Mouse (Mus musculus) intestine, embryonic 14.5 days (tissue): ENCODE data around the gene Rab40c. TPM values are rescaled to one million over a fixed set of nuclear protein-coding genes. Genes with fewer than 3 reads are reported as not detected.

Source experiments
- ATAC-seq: fragments of 200-750 bp; cut with Nextera tagmentation; replicated peaks from 2 replicates; pipeline ENCODE4 v1.8.0; 2017; ENCODE audit warnings: low read depth, moderate number of reproducible peaks, moderate TSS enrichment, moderate library complexity; ENCODE audit not compliant: low FRiP score, low TSS enrichment
- DNase-seq: peaks from one replicate; pipeline ENCODE4 v3.0.0-alpha.2; 2018; ENCODE audit warnings: low spot score
- H3K27ac ChIP-seq: fragments of 300-500 bp; sonication (generic); 2 replicates; pipeline ENCODE4 v1.5.1; 2014; ENCODE audit warnings: low read depth, mild to moderate bottlenecking, control low read depth
- H3K27me3 ChIP-seq: fragments of 300-500 bp; sonication (generic); replicated peaks from 2 replicates; pipeline ENCODE4 v1.6.1; 2014; ENCODE audit warnings: low read length, control low read depth; ENCODE audit not compliant: control insufficient read depth, insufficient read depth
- H3K36me3 ChIP-seq: fragments of 300-500 bp; sonication (generic); 2 replicates; pipeline ENCODE4 v1.6.1; 2014; ENCODE audit warnings: low read length, control low read depth; ENCODE audit not compliant: control insufficient read depth, insufficient read depth
- H3K4me1 ChIP-seq: fragments of 300-500 bp; sonication (generic); replicated peaks from 2 replicates; pipeline ENCODE4 v1.6.1; 2014; ENCODE audit warnings: low read length, control low read depth, mixed read lengths; ENCODE audit not compliant: control insufficient read depth, insufficient read depth
- H3K4me2 ChIP-seq: fragments of 300-500 bp; sonication (generic); 2 replicates; pipeline ENCODE4 v1.6.1; 2014; ENCODE audit warnings: low read length
- H3K4me3 ChIP-seq: fragments of 300-500 bp; sonication (generic); 2 replicates; pipeline ENCODE4 v1.5.1; 2014; ENCODE audit warnings: low read depth, low read length, control low read depth, mixed read lengths
- H3K9ac ChIP-seq: fragments of 300-500 bp; sonication (generic); 2 replicates; pipeline ENCODE4 v1.6.1; 2014; ENCODE audit warnings: mild to moderate bottlenecking, low read length
- H3K9me3 ChIP-seq: fragments of 300-500 bp; sonication (generic); 2 replicates; pipeline ENCODE4 v1.6.1; 2016; ENCODE audit warnings: low read length, control low read depth; ENCODE audit not compliant: control insufficient read depth
- WGBS: fragments of 180-500 bp; shearing (Covaris S2); extraction: QIAGEN DNeasy Blood & Tissue Kit; methylation state at CpG from one replicate; pipeline ENCODE4 v1.1.7; 2014; 5-methylcytosine and 5-hydroxymethylcytosine counted together
- polyA plus RNA-seq: library from polyadenylated mRNA; unstranded; fragments of >200 nt; fragmentation: Nextera tagmentation; extraction: Ambion mirVana; gene quantifications from 2 replicates; pipeline ENCODE4 v1.2.1, GENCODE M21; 2014

Gene Rab40c
- polyA plus RNA-seq, 1 experiment from 2014 or later: 14.2 TPM

DNA sequence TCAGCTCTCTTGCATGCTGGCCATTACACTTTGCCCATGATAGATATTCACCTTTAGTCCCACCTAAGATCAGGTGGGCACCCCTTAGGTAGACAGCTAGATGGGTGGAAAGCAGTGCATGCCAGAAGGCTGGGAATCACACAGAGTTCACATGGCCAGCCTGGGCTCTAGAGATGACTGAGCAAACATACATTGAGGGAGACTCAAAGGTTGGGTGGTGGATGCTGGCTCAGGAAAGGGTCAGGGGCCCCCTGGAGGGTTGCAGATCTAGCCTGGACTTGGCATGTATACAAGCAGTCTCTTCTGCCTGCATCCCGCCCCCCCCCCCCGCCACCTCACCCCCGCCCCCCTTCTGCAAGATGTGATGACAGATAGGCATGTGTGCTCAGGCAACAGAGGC is 31.2 kb upstream of the Rab40c start:
- no peak for DNase-seq
- peaks cover 5% of the 10 kb centered on the region; the same call in 1 of the 2 replicates for H3K4me1 ChIP-seq
- no peaks in the 10 kb centered on the region for H3K9me3 ChIP-seq
- H3K9ac ChIP-seq: no peak overlapping the region
- H3K36me3 ChIP-seq: no peaks in the 10 kb centered on the region
- no peak overlapping the region for H3K4me2 ChIP-seq
- WGBS: 0% methylated on average over 3 of the region's 3 CpGs
- no peak overlapping the region for H3K4me3 ChIP-seq
- peaks cover 44% of the 10 kb centered on the region for H3K27me3 ChIP-seq
- no peak overlapping the region for H3K27ac ChIP-seq
- no peak for ATAC-seq

DNA sequence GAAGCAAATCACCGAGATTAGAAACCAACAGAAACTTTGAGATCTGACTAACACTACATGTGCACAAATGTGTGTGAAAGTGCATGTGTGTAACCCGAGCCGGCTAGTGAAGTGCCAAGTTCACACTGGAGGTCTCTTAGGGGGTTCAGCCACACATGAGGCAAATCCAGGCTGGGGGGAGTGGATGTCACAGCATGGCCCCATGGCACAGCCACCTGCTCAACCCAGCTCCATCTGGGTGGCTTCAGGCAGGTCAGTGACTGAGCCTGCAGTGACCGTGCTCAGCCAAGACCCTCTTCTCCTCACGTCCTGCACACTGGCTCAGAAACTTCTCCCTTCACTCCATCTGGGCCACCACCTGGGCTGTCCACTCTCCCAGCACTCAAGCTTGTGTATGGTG is 30.5 kb upstream of the Rab40c start:
- H3K4me3 ChIP-seq: no peak overlapping the region
- 83% methylated on average over 5 of the region's 5 CpGs for WGBS
- H3K4me2 ChIP-seq: no peak overlapping the region
- no peak overlapping the region for H3K9ac ChIP-seq
- H3K9me3 ChIP-seq: no peaks in the 10 kb centered on the region
- no peak for DNase-seq
- H3K27ac ChIP-seq: no peak overlapping the region
- H3K27me3 ChIP-seq: peaks cover 44% of the 10 kb centered on the region
- no peaks in the 10 kb centered on the region for H3K36me3 ChIP-seq
- ATAC-seq: no peak
- peaks cover 5% of the 10 kb centered on the region; the same call in 1 of the 2 replicates for H3K4me1 ChIP-seq

DNA sequence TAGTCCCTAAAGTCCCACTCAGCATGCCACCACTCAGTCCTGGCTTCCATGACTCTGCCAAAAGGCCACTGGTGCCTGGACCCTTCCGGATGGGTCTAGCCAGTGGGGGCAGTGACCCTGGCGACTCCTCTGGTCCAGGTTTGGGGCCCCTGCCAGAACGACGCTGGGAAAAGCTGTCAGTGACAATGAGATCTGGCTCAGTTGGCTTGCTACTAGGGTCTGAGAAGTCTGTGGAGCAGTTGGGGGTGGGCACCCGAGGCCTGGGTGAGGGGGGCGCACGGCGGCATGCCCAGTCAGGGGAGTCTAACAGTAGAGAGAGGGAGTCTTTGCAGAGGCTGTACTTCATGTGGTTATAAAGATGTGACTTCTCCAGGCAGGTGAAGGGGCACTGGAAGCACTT is 28.5 kb upstream of the Rab40c start:
- WGBS: 83% methylated on average over 8 of the region's 8 CpGs

DNA sequence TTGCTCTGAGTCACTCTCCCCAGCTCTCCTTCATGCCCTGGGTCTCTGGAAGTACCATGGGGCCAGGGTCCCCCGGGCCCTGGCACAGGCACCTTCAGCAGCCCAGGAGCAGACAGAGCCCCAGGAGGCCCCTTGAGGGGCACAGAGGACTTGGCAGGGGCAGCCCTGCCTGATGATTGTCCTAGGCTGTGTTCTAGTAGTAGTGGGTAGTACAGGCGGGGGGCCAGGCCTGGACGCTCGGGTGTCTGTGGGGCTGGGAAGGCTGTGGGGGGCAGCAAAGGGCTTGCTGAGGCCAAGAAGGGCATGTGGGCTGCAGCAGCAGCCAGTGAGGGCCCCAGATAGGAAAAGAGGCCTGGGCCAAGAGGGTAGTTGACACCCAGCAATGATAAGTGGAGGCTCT is 28.0 kb upstream of the Rab40c start:
- WGBS: 73% methylated on average over 4 of the region's 4 CpGs
- Histone ChIP-seq H3K27me3 (peaks cover 30% of the 10 kb centered on the region), H3K27ac (no peak overlapping the region), H3K9ac (no peak overlapping the region), H3K4me1 (peaks cover 5% of the 10 kb centered on the region; the same call in 1 of the 2 replicates), H3K4me2 (no peak overlapping the region), H3K4me3 (no peak overlapping the region), H3K36me3 (no peaks in the 10 kb centered on the region), H3K9me3 (no peaks in the 10 kb centered on the region)
- ATAC-seq: no peak
- no peak for DNase-seq

More for the DNA sequence above, 28.5 kb upstream of the Rab40c start:
- Histone ChIP-seq H3K27me3 (peaks cover 34% of the 10 kb centered on the region), H3K27ac (no peak overlapping the region), H3K4me2 (no peak overlapping the region), H3K36me3 (no peaks in the 10 kb centered on the region), H3K4me1 (peaks cover 5% of the 10 kb centered on the region; the same call in 1 of the 2 replicates), H3K4me3 (no peak overlapping the region), H3K9me3 (no peaks in the 10 kb centered on the region), H3K9ac (no peak overlapping the region)
- ATAC-seq (no peak), DNase-seq (no peak)

DNA sequence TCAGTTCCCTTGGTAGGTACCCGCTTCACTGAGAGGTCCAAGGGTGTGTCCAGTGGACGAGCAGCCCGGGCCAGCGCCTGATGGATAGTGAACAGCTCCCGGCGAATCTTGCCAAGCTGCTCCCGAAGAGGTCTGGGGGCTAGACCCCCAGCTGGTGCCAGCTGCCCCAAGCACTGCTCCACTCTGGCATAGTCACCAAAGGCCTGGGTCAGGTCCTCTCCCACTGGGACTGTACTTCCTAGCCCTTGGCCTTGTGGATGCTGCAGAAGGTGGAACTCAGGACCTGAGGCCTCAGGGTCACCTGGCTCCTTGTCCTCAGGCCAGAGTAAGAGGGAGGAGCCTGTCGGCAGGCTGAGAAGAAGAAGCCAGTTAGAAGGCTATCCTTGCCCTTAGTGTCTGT is 27.4 kb upstream of the Rab40c start:
- Histone ChIP-seq H3K4me1 (peaks cover 2% of the 10 kb centered on the region; the same call in 1 of the 2 replicates), H3K36me3 (no peaks in the 10 kb centered on the region), H3K27me3 (peaks cover 23% of the 10 kb centered on the region), H3K9ac (no peak overlapping the region), H3K4me3 (no peak overlapping the region), H3K9me3 (no peaks in the 10 kb centered on the region), H3K27ac (no peak overlapping the region), H3K4me2 (no peak overlapping the region)
- 72% methylated on average over 8 of the region's 8 CpGs for WGBS
- DNase-seq (no peak), ATAC-seq (no peak)

DNA sequence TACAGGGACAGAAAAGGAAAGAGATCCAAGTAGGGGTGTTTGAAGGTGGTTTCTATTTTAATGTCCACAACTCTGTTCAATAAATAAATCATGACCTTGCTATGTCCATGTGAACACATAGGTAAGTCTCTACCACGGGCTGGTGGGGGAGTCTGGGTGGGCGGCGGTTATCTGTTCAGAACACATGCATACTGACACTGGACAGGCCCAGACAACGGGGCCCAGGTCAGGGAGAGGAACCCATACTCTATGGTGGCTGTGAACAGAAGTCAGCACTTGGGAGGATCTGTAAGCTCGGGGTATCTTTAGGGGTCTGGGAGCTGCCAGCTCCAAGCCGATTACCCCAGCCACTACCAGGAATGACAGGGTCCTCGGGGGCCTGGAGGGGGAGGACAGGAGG is 26.8 kb upstream of the Rab40c start:
- 74% methylated on average over 7 of the region's 7 CpGs for WGBS
- Histone ChIP-seq H3K9me3 (no peaks in the 10 kb centered on the region), H3K4me1 (no peaks in the 10 kb centered on the region), H3K4me3 (no peak overlapping the region), H3K9ac (no peak overlapping the region), H3K27me3 (peaks cover 17% of the 10 kb centered on the region), H3K4me2 (no peak overlapping the region), H3K27ac (no peak overlapping the region), H3K36me3 (no peaks in the 10 kb centered on the region)
- no peak for DNase-seq
- ATAC-seq: no peak

DNA sequence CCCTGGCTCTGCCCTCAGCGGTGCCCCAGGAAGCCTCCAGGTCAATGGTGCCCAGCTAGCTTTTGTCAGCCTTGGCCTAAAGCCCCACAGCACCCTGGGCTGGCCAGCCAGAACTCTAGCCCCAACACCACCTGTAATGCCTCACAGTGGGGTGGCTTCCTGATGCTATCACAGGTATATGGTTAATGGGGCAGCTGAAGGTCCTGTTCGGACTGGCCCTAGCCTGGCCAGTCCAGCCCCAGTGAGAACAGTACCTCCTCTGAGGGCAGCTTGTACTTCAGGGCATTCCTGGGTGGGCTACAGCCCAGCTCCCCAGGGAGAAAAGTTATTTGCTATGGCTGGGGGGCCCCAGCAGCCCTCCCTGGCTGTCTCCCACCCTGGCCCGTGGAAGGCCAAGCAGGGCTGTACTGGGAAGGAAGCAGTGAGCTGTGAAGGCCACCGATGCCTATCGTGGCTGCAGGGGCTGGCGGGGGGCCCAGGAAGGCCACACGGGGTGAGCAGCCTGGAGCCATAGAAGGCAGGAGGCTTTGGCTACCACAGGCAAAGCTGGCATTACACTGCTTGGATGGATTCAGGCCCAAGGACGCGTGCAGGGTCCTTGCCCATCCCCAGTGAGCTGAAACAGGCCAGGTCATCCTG is 26.1 kb upstream of the Rab40c start:
- H3K4me3 ChIP-seq: no peak overlapping the region
- no peaks in the 10 kb centered on the region for H3K9me3 ChIP-seq
- H3K4me2 ChIP-seq: no peak overlapping the region
- peaks cover 10% of the 10 kb centered on the region for H3K27me3 ChIP-seq
- H3K9ac ChIP-seq: no peak overlapping the region
- DNase-seq: no peak
- 83% methylated on average over 8 of the region's 9 CpGs for WGBS
- ATAC-seq: no peak
- H3K36me3 ChIP-seq: no peaks in the 10 kb centered on the region
- peaks cover 7% of the 10 kb centered on the region for H3K4me1 ChIP-seq
- no peak overlapping the region for H3K27ac ChIP-seq

DNA sequence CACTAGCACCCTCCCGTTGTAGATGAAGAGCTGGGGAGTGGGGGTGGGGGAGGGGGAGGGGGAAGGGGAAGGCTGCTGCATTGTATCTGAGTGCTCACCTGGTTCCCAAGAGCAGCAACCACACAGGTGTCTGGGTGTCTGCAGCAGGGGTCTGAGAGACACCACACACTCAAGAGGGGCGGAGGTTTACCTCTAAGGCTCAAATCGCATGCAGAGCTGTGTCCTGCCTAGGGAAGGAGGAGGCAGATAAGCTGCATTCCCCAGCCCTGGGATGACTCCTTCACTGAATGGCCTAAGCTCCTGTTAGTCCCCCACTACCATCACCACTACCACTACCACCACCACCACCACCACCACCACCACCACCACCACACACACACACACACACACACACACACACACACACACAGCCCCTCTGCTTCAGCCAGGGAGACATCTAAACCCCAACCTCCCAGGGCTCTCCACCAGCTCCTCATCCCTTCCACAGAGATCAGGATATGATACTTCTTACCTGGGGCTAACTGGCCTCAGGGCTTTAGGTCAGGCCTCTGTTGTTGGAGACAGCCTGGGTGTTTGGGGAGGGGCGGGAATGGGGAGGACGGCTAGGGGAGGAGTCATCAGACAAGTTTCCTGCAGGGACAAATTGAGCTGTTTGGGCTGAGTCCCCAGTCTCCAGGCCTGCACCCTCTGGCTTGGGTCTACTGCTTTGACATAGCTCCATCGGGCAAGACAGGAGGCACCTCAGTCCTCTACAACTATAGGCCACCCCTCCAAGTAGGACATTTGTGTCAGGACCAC is 25.0 kb upstream of the Rab40c start, which contains the start of the genes Pigq and Nhlrc4:
Gene Pigq (minus strand): TSS at position 571 of the 798 bp plus-strand sequence.
Gene Nhlrc4 (minus strand): TSS at position 596 of the 798 bp plus-strand sequence.
- Histone ChIP-seq H3K4me2 (no peak within 1 kb of the TSS), H3K36me3 (no peaks in the 10 kb centered on the region), H3K4me1 (peaks cover 9% of the 10 kb centered on the region), H3K27ac (no peak within 1 kb of the TSS), H3K4me3 (no peak within 1 kb of the TSS), H3K9me3 (no peaks in the 10 kb centered on the region), H3K9ac (no peak within 1 kb of the TSS), H3K27me3 (no peaks in the 10 kb centered on the region)
- WGBS: 47% methylated on average over 6 of the region's 6 CpGs
- DNase-seq: no peak
- no peak for ATAC-seq
